Mouse (Mus musculus) liver, embryonic 14.5 days (tissue): ENCODE measurements around the gene 9830107B12Rik.

Source experiments
- CTCF ChIP-seq: IDR thresholded peaks from 2 replicates; pipeline ENCODE4 v1.5.1; 2016; ENCODE audit warnings: antibody characterized with exemption, low read depth, control low read depth
- EP300 ChIP-seq: IDR thresholded peaks from 2 replicates; pipeline ENCODE4 v1.6.1; 2016; ENCODE audit warnings: antibody characterized with exemption, low read depth

DNA sequence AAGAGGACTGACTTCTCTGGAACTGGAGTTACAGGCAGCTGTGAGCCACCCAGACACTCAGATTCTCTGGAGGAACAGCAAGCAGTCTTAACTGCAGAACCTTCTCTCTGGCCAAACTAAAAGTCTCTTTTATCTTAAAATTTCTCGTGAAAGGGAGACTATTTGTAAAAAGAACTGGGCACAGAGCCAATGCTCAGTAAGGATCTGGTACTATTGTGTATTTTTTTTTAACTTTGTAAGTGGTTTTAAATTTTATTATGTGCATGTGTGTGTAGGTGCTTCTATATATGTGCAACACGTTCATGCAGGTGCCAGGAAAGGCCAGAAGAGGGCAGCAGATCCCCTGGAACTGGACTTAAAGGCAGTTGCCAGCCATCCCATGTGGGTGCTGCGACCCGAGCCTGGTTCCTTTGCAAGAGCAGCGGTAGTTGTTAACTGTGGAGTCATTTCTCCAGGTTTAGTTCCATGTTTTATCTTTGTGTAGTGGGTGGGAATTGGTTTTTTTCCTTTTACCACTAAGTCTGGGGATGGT, 52.7 kb downstream of the 9830107B12Rik start:
- TF ChIP-seq EP300 (no peak), CTCF (peak; percentile 51)
